Mouse (Mus musculus) stomach, embryonic 14.5 days (tissue): ENCODE measurements around the gene Ddx19a. TPM values are rescaled to one million over a fixed set of nuclear protein-coding genes. Genes with fewer than 3 reads are reported as not detected.

Experiments
- ATAC-seq: fragments of 200-750 bp; cut with Nextera tagmentation; 2 replicates; pipeline ENCODE4 v1.8.0; 2017; ENCODE audit warnings: low read depth, moderate TSS enrichment; ENCODE audit not compliant: insufficient number of reproducible peaks, insufficient read depth, low FRiP score
- H3K27ac ChIP-seq: fragments of 300-500 bp; sonication (generic); 2 replicates; pipeline ENCODE4 v1.5.1; 2014; ENCODE audit warnings: mild to moderate bottlenecking, low read length, moderate library complexity, mixed read lengths
- H3K27me3 ChIP-seq: fragments of 300-500 bp; sonication (generic); 2 replicates; pipeline ENCODE4 v1.6.1; 2014; ENCODE audit warnings: low read length, control low read depth, mixed read lengths; ENCODE audit not compliant: control insufficient read depth, insufficient read depth
- H3K36me3 ChIP-seq: fragments of 300-500 bp; sonication (generic); 2 replicates; pipeline ENCODE4 v1.6.1; 2014; ENCODE audit warnings: mild to moderate bottlenecking, control low read depth, low read length, moderate library complexity, mixed read lengths; ENCODE audit not compliant: control insufficient read depth, insufficient read depth
- H3K4me1 ChIP-seq: fragments of 300-500 bp; sonication (generic); 2 replicates; pipeline ENCODE4 v1.6.1; 2014; ENCODE audit warnings: low read length, control low read depth, mixed read lengths; ENCODE audit not compliant: control insufficient read depth, insufficient read depth
- H3K4me2 ChIP-seq: fragments of 300-500 bp; sonication (generic); replicated peaks from 2 replicates; pipeline ENCODE4 v1.6.1; 2014; ENCODE audit warnings: low read depth, low read length, control low read depth
- H3K4me3 ChIP-seq: fragments of 300-500 bp; sonication (generic); 2 replicates; pipeline ENCODE4 v1.5.1; 2014; ENCODE audit warnings: low read depth, low read length, control low read depth
- H3K9ac ChIP-seq: fragments of 300-500 bp; sonication (generic); replicated peaks from 2 replicates; pipeline ENCODE4 v1.6.1; 2014; ENCODE audit warnings: low read depth, mild to moderate bottlenecking, control low read depth, low read length, moderate library complexity, mixed read lengths
- H3K9me3 ChIP-seq: fragments of 300-500 bp; sonication (generic); 2 replicates; pipeline ENCODE4 v1.6.1; 2016; ENCODE audit warnings: low read depth, low read length, control low read depth; ENCODE audit not compliant: control insufficient read depth
- WGBS: fragments of 180-500 bp; shearing (Covaris S2); extraction: QIAGEN DNeasy Blood & Tissue Kit; methylation state at CpG from one replicate; pipeline ENCODE4 v1.1.7; 2014; 5-methylcytosine and 5-hydroxymethylcytosine counted together
- polyA plus RNA-seq: library from polyadenylated mRNA; unstranded; fragments of >200 nt; fragmentation: Nextera tagmentation; extraction: Ambion mirVana; gene quantifications from 2 replicates; pipeline ENCODE4 v1.2.1, GENCODE M21; 2014

Ddx19a gene
- polyA plus RNA-seq, 1 experiment from 2014 or later: 18.4 TPM

- H3K4me3 ChIP-seq: no peak overlapping the region
- no peak overlapping the region for H3K4me2 ChIP-seq
- no peak overlapping the region for H3K9ac ChIP-seq
These were observed 42.8 kb downstream of the Ddx19a start for GRCm38 (mm10) chr8:110954776-110955175.

GRCm38 (mm10) chr8:110950065-110950484 is 47.5 kb downstream of the Ddx19a start:
- no peak for ATAC-seq
- Histone ChIP-seq H3K9me3 (no peaks in the 10 kb centered on the region), H3K4me3 (no peak overlapping the region), H3K36me3 (no peaks in the 10 kb centered on the region; the same call in 1 of the 2 replicates), H3K9ac (no peak overlapping the region), H3K27me3 (no peaks in the 10 kb centered on the region), H3K4me2 (no peak overlapping the region), H3K4me1 (no peaks in the 10 kb centered on the region), H3K27ac (no peak overlapping the region)
- WGBS: 84% methylated on average over 17 of the region's 17 CpGs

More at GRCm38 (mm10) chr8:110954776-110955175, 42.8 kb downstream of the Ddx19a start:
- Histone ChIP-seq H3K36me3 (peaks cover 8% of the 10 kb centered on the region), H3K27ac (no peak overlapping the region), H3K27me3 (no peaks in the 10 kb centered on the region), H3K9me3 (no peaks in the 10 kb centered on the region), H3K4me1 (no peaks in the 10 kb centered on the region)
- ATAC-seq: no peak
- WGBS: 65% methylated on average over 8 of the region's 8 CpGs

- no peak overlapping the region for H3K9ac ChIP-seq
- no peaks in the 10 kb centered on the region for H3K27me3 ChIP-seq
- WGBS: 64% methylated on average over 4 of the region's 4 CpGs
- H3K27ac ChIP-seq: no peak overlapping the region
- H3K9me3 ChIP-seq: no peaks in the 10 kb centered on the region
- H3K36me3 ChIP-seq: no peaks in the 10 kb centered on the region; the same call in 1 of the 2 replicates
- no peak overlapping the region for H3K4me2 ChIP-seq
- no peak for ATAC-seq
- no peak overlapping the region for H3K4me3 ChIP-seq
- H3K4me1 ChIP-seq: no peaks in the 10 kb centered on the region
These were observed 51.9 kb downstream of the Ddx19a start for GRCm38 (mm10) chr8:110945716-110946115.

- H3K27ac ChIP-seq: no peak overlapping the region
- H3K9ac ChIP-seq: no peak overlapping the region
- H3K4me1 ChIP-seq: no peaks in the 10 kb centered on the region
- H3K9me3 ChIP-seq: no peaks in the 10 kb centered on the region
- H3K4me3 ChIP-seq: no peak overlapping the region
- no peak overlapping the region for H3K4me2 ChIP-seq
- H3K27me3 ChIP-seq: no peaks in the 10 kb centered on the region
- WGBS: 84% methylated on average over 7 of the region's 7 CpGs
- H3K36me3 ChIP-seq: peaks cover 2% of the 10 kb centered on the region; the same call in 1 of the 2 replicates
- ATAC-seq: no peak
These were observed 53.2 kb downstream of the Ddx19a start for GRCm38 (mm10) chr8:110944276-110944876.

- H3K27ac ChIP-seq: peak overlapping the region; percentile 40; the same call in 1 of the 2 replicates
- WGBS: 62% methylated on average over 10 of the region's 10 CpGs
- H3K27me3 ChIP-seq: no peaks in the 10 kb centered on the region
- H3K4me2 ChIP-seq: no peak overlapping the region
- H3K4me3 ChIP-seq: no peak overlapping the region
- H3K9ac ChIP-seq: no peak overlapping the region
- peaks cover 2% of the 10 kb centered on the region; the same call in 1 of the 2 replicates for H3K36me3 ChIP-seq
- no peaks in the 10 kb centered on the region for H3K4me1 ChIP-seq
- no peak for ATAC-seq
- no peaks in the 10 kb centered on the region for H3K9me3 ChIP-seq
These were observed 56.1 kb downstream of the Ddx19a start for GRCm38 (mm10) chr8:110941453-110941948.

GRCm38 (mm10) chr8:110940682-110941452 is 56.7 kb downstream of the Ddx19a start:
- H3K4me2 ChIP-seq: no peak overlapping the region

GRCm38 (mm10) chr8:110938882-110939589 is 58.6 kb downstream of the Ddx19a start:
- Histone ChIP-seq H3K27ac (no peak overlapping the region), H3K36me3 (peaks cover 2% of the 10 kb centered on the region; the same call in 1 of the 2 replicates), H3K4me2 (no peak overlapping the region), H3K27me3 (no peaks in the 10 kb centered on the region), H3K4me1 (no peaks in the 10 kb centered on the region), H3K4me3 (no peak overlapping the region), H3K9ac (no peak overlapping the region), H3K9me3 (no peaks in the 10 kb centered on the region)
- ATAC-seq: peak; percentile 57; the same call in 1 of the 2 replicates
- WGBS: 69% methylated on average over 6 of the region's 6 CpGs

More at GRCm38 (mm10) chr8:110940682-110941452, 56.7 kb downstream of the Ddx19a start:
- ATAC-seq: no peak
- Histone ChIP-seq H3K27me3 (no peaks in the 10 kb centered on the region), H3K4me1 (no peaks in the 10 kb centered on the region), H3K9me3 (no peaks in the 10 kb centered on the region), H3K9ac (no peak overlapping the region), H3K36me3 (peaks cover 2% of the 10 kb centered on the region; the same call in 1 of the 2 replicates), H3K4me3 (no peak overlapping the region), H3K27ac (peak overlapping the region; percentile 40; the same call in 1 of the 2 replicates)
- WGBS: 83% methylated on average over 15 of the region's 15 CpGs

- H3K27ac ChIP-seq: no peak overlapping the region
- H3K4me1 ChIP-seq: peaks cover 5% of the 10 kb centered on the region; the same call in 1 of the 2 replicates
- ATAC-seq: 0 out of 2 replicates have a peak, but pooled peaks have one; percentile 42
- H3K4me2 ChIP-seq: no peak overlapping the region
- no peaks in the 10 kb centered on the region for H3K27me3 ChIP-seq
- H3K36me3 ChIP-seq: peaks cover 2% of the 10 kb centered on the region; the same call in 1 of the 2 replicates
- 91% methylated on average over 12 of the region's 12 CpGs for WGBS
- H3K4me3 ChIP-seq: no peak overlapping the region
- no peaks in the 10 kb centered on the region for H3K9me3 ChIP-seq
- H3K9ac ChIP-seq: no peak overlapping the region
These were observed 61.4 kb downstream of the Ddx19a start for GRCm38 (mm10) chr8:110936217-110936616.
